Mouse (Mus musculus): Measurements from ENCODE around the gene Hoxc10. TPM values are rescaled to one million over a fixed set of nuclear protein-coding genes. Genes with fewer than 3 reads are reported as not detected.
A peak's percentile ranks its signal among the peaks of the same experiment; 100 is the strongest.

The Hoxc10 gene
- polyA plus RNA-seq, 1 experiment from 2014 or later = not detected

- Histone ChIP-seq H3K27ac (no peak overlapping the region), H3K9me3 (no peaks in the 10 kb centered on the region), H3K4me3 (no peak overlapping the region), H3K36me3 (no peaks in the 10 kb centered on the region), H3K4me1 (replicated peaks) (peaks cover 8% of the 10 kb centered on the region), H3K4me2 (no peak overlapping the region), H3K27me3 (peaks cover 100% of the 10 kb centered on the region), H3K9ac (no peak overlapping the region)
- WGBS = 18% methylated on average over 2 of the region's 2 CpGs
- no peak for ATAC-seq (ENCODE audit: low FRiP score)
Observed at GRCm38 (mm10) chr15:103001370-103001769, 34.8 kb downstream of the Hoxc10 start.

- ATAC-seq (ENCODE audit: low FRiP score) = no peak
- Histone ChIP-seq H3K27me3 (peaks cover 100% of the 10 kb centered on the region), H3K27ac (no peak overlapping the region), H3K4me3 (no peak overlapping the region), H3K9me3 (no peaks in the 10 kb centered on the region), H3K4me2 (no peak overlapping the region), H3K36me3 (no peaks in the 10 kb centered on the region), H3K9ac (no peak overlapping the region), H3K4me1 (replicated peaks) (peaks cover 8% of the 10 kb centered on the region)
- 5% methylated on average over 4 of the region's 4 CpGs for WGBS
Observed at GRCm38 (mm10) chr15:103002156-103002555, 35.6 kb downstream of the Hoxc10 start.

DNA sequence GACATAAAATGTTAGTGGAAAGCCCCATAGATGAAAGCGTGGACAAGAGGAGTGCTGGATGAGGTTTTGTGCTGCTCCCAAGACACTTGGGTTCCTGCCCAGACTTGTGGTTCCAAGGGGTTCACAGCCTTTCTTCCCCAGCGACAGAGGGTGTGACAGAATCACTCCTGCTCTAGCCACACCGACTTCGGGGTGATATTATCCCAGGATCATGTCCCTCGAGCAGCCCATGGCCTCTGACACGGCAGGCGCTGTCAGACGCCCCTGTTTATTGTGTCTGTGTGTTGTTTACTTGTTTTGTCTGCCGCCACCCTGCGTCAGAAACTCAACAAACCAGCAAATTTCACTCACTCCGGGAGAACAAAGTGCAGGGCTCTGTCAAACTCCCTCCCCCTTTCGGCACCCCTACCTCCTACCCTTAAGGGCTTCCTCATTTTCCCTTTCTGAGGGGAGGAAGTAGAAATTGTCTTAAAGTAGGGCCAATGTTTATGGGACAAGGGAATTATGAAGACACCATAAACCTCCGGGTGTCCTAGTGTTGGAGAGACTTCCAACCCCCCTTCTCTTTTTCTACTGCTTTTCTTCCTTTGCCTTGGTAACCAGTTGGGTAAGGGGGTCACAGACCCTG lies 36.3 kb downstream of the Hoxc10 start:
- H3K4me2 ChIP-seq = no peak overlapping the region
- H3K9me3 ChIP-seq = no peaks in the 10 kb centered on the region
- H3K4me1 ChIP-seq (replicated peaks) = peaks cover 8% of the 10 kb centered on the region
- WGBS = 7% methylated on average over 13 of the region's 13 CpGs
- ATAC-seq (ENCODE audit: low FRiP score) = no peak
- no peak overlapping the region for H3K27ac ChIP-seq
- H3K27me3 ChIP-seq = peaks cover 100% of the 10 kb centered on the region
- H3K9ac ChIP-seq = no peak overlapping the region
- H3K36me3 ChIP-seq = no peaks in the 10 kb centered on the region
- H3K4me3 ChIP-seq = no peak overlapping the region

DNA sequence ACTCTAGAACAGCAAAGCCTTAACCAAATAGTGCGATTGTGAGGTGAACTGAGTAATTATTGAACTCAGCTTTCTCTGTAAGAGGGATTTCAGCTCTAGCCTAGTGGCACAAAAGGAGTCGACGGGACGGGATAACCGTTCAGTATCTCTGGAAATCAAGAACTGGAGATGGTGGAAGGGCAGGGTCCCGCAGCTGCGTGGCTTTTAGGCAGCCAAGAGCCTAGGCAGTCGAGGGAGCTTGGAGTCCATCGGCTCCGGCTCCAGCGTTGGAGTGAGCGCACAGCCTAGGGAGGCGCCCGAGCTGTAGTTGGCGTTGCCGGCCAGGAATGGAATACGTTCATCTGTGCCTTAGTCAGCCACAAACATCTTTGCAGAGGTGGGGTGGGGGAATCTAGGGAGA lies 38.7 kb downstream of the Hoxc10 start:
- Histone ChIP-seq H3K9me3 (no peaks in the 10 kb centered on the region), H3K4me3 (no peak overlapping the region), H3K27ac (no peak overlapping the region), H3K9ac (no peak overlapping the region), H3K4me1 (replicated peaks) (no peaks in the 10 kb centered on the region), H3K27me3 (peaks cover 100% of the 10 kb centered on the region), H3K4me2 (no peak overlapping the region), H3K36me3 (no peaks in the 10 kb centered on the region)
- no peak for ATAC-seq (ENCODE audit: low FRiP score)
- 1% methylated on average over 17 of the region's 17 CpGs for WGBS

- H3K27ac ChIP-seq = no peak overlapping the region
- WGBS = 3% methylated on average over 5 of the region's 5 CpGs
- H3K4me3 ChIP-seq = no peak overlapping the region
- no peaks in the 10 kb centered on the region for H3K4me1 ChIP-seq (replicated peaks)
- H3K27me3 ChIP-seq = peaks cover 100% of the 10 kb centered on the region
- no peaks in the 10 kb centered on the region for H3K36me3 ChIP-seq
- no peak overlapping the region for H3K4me2 ChIP-seq
- no peaks in the 10 kb centered on the region for H3K9me3 ChIP-seq
- H3K9ac ChIP-seq = no peak overlapping the region
- ATAC-seq (ENCODE audit: low FRiP score) = no peak
Observed at GRCm38 (mm10) chr15:103005797-103006196, 39.2 kb downstream of the Hoxc10 start.

DNA sequence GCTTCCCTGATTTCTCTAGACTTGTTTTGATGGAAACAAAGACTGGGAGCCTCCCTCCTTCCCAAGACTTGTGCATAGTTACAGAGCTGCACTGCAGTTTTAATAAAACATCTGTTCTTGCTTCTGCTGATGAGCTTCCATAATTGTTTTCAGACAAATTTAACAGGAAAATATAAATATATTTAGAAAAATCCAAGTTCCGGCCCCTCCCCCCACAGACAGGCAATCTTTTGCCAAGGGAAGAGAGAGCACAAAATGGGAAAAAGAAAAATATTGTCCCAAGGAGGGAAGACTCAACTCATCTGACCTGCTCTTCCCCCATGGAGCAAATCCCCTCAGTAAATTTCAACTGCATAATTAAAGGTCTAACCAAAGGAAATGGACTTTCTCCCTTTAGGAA lies 39.7 kb downstream of the Hoxc10 start:
- Histone ChIP-seq H3K9ac (no peak overlapping the region), H3K4me1 (replicated peaks) (peaks cover 3% of the 10 kb centered on the region; the same call in 1 of the 2 replicates), H3K27me3 (peaks cover 100% of the 10 kb centered on the region), H3K4me2 (no peak overlapping the region), H3K27ac (no peak overlapping the region), H3K9me3 (no peaks in the 10 kb centered on the region), H3K4me3 (no peak overlapping the region), H3K36me3 (no peaks in the 10 kb centered on the region)
- ATAC-seq (ENCODE audit: low FRiP score) = no peak
- 29% methylated on average over 1 of the region's 1 CpGs for WGBS

DNA sequence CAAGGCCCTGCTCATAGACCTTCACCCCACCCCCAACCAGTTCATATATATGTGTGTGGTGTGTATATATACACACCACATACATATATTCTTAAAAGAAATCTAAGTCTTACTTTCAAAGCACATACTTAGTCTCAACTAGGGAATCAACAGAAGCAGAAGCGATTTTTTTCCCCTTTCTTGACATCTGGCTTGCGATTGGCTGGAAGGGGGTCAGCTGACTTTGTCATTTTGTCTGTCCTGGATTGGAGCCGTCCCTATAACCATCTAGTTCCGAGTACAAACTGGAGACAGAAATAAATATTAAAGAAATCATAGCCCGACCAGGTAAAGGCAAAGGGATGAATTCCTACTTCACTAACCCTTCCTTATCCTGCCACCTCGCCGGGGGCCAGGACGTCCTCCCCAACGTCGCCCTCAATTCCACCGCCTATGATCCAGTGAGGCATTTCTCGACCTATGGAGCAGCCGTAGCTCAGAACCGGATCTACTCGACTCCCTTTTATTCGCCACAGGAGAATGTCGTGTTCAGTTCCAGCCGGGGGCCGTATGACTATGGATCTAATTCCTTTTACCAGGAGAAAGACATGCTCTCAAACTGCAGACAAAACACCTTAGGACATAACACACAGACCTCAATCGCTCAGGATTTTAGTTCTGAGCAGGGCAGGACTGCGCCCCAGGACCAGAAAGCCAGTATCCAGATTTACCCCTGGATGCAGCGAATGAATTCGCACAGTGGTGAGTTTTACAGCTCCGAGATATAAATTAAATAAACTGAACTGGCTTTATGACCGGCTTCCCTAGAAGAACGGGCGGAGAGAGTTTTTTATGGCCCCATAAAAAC lies 42.9 kb downstream of the Hoxc10 start:
- 1% methylated on average over 27 of the region's 27 CpGs for WGBS
- Histone ChIP-seq H3K4me2 (peak overlapping the region; percentile 52), H3K4me1 (replicated peaks) (peaks cover 12% of the 10 kb centered on the region), H3K27ac (peak overlapping the region; percentile 84), H3K9ac (peak overlapping the region; percentile 64), H3K36me3 (no peaks in the 10 kb centered on the region), H3K9me3 (no peaks in the 10 kb centered on the region), H3K4me3 (peak overlapping the region; percentile 34), H3K27me3 (peaks cover 96% of the 10 kb centered on the region)
- no peak for ATAC-seq (ENCODE audit: low FRiP score)

GRCm38 (mm10) chr15:103010112-103010846 lies 43.7 kb downstream of the Hoxc10 start:
- Histone ChIP-seq H3K27ac (peak overlapping the region; percentile 84), H3K4me3 (peak overlapping the region; percentile 34), H3K4me1 (replicated peaks) (peaks cover 12% of the 10 kb centered on the region), H3K36me3 (no peaks in the 10 kb centered on the region), H3K4me2 (peak overlapping the region; percentile 52), H3K27me3 (peaks cover 96% of the 10 kb centered on the region), H3K9me3 (no peaks in the 10 kb centered on the region), H3K9ac (peak overlapping the region; percentile 64)
- no peak for ATAC-seq (ENCODE audit: low FRiP score)
- WGBS = 1% methylated on average over 31 of the region's 31 CpGs

DNA sequence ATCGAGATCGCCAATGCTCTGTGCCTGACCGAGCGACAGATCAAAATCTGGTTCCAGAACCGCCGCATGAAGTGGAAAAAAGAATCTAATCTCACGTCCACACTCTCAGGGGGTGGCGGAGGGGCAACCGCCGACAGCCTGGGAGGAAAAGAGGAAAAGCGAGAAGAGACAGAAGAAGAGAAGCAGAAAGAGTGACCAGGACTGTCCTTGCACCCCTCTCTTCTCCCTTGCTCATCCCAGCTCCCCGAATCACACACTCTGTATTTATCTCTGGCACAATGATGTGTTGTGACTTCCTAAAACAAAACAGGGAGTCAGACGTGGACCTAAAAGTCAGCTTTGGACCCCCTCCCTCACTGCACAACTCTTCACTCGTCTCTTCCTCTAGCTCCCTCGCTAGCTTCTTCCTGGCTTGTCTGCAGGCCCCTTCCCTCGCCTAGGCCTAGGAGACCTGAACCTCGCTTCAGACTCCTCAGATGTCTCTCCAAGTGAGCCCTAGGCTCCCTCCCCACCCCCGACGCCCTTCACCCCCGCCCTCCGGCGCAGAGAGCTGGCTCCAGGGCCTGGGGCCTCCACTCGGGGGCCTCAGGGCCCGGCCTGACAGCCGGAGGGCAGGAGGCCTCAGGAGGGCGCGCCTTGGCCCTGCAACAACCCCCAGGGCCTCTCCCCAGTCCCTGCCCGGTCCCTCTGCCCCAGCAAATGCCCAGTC lies 44.4 kb downstream of the Hoxc10 start:
- peaks cover 16% of the 10 kb centered on the region for H3K4me1 ChIP-seq (replicated peaks)
- H3K9me3 ChIP-seq = no peaks in the 10 kb centered on the region
- WGBS = under 1% methylated on average over 28 of the region's 28 CpGs
- H3K4me2 ChIP-seq = peak overlapping the region; percentile 52
- peak overlapping the region; percentile 84 for H3K27ac ChIP-seq
- peaks cover 96% of the 10 kb centered on the region for H3K27me3 ChIP-seq
- no peaks in the 10 kb centered on the region for H3K36me3 ChIP-seq
- no peak for ATAC-seq (ENCODE audit: low FRiP score)
- peak overlapping the region; percentile 64 for H3K9ac ChIP-seq
- peak overlapping the region; percentile 34 for H3K4me3 ChIP-seq

- Histone ChIP-seq H3K4me1 (replicated peaks) (peaks cover 17% of the 10 kb centered on the region), H3K36me3 (no peaks in the 10 kb centered on the region), H3K27ac (peak overlapping the region; percentile 73), H3K4me3 (peak overlapping the region; percentile 27), H3K9ac (peak overlapping the region; percentile 63), H3K9me3 (no peaks in the 10 kb centered on the region), H3K4me2 (peak overlapping the region; percentile 51), H3K27me3 (peaks cover 96% of the 10 kb centered on the region)
- 3% methylated on average over 26 of the region's 26 CpGs for WGBS
- ATAC-seq (ENCODE audit: low FRiP score) = no peak
Observed at GRCm38 (mm10) chr15:103011928-103012486, 45.4 kb downstream of the Hoxc10 start.

- Histone ChIP-seq H3K27me3 (peaks cover 96% of the 10 kb centered on the region), H3K4me2 (peak overlapping the region; percentile 58), H3K9ac (peak overlapping the region; percentile 85)
Observed at GRCm38 (mm10) chr15:103013238-103013984, 46.8 kb downstream of the Hoxc10 start.

More at GRCm38 (mm10) chr15:103013238-103013984, 46.8 kb downstream of the Hoxc10 start:
- H3K27ac ChIP-seq = peak overlapping the region; percentile 96
- H3K9me3 ChIP-seq = no peaks in the 10 kb centered on the region
- peak; percentile 22; the same call in 1 of the 2 replicates for ATAC-seq (ENCODE audit: low FRiP score)
- H3K4me3 ChIP-seq = peak overlapping the region; percentile 51
- H3K36me3 ChIP-seq = no peaks in the 10 kb centered on the region
- 4% methylated on average over 17 of the region's 17 CpGs for WGBS
- peaks cover 31% of the 10 kb centered on the region for H3K4me1 ChIP-seq (replicated peaks)

Data from hindbrain, embryonic 13.5 days (tissue).